Mouse (Mus musculus): Measurements from ENCODE around the gene Mcrip2.
"Not testable (repeated sequence)": the region's sequence is repeated elsewhere in the genome, so short reads cannot be mapped to it uniquely, and the experiment has no call there.

DNA sequence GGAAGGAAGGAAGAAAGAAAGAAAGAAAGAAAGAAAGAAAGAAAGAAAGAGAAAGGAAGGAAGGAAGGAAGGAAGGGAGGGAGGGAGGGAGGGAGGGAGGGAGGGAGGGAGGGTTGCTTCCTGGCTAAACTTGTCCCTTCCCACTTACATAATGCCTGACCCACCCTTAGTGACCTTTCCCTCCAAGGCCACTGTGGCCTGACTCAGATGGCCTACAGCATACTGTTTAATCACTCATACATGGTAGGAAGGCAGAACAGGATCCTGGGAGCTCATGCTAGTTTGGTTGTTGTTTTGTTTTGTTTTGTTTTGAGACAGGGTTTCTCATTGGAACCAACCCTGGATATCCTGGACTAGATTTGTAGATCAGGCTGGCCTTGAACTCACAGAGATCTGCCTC is 3.0 kb upstream of the Mcrip2 start:
- not testable (repeated sequence) for TF ChIP-seq CTCF (IDR thresholded peaks at IDR 0.05; ENCODE audit: low read depth, low read length); POLR2A (IDR thresholded peaks at IDR 0.05; ENCODE audit: extremely low read depth, insufficient read depth, low read length)
